Mouse (Mus musculus) layer of hippocampus, adult 18-20 months (tissue): ENCODE results near the gene Gp1bb. TPM values are rescaled to one million over a fixed set of nuclear protein-coding genes. Genes with fewer than 3 reads are reported as not detected.

Experiments used
- DNase-seq, 2 experiments: peaks; one replicate each; pipeline ENCODE4 v3.0.0; 2022; ENCODE audit warnings: low spot score in 2 of 2
- long read RNA-seq: library from polyadenylated mRNA; stranded (forward); transcript quantifications from one replicate; pipeline ENCODE4 v2.0.0, GENCODE M21; 2021
- total RNA-seq, 2 experiments: library from RNA; stranded (reverse); gene quantifications; 2 replicates each; pipeline ENCODE4 v1.2.3; 2021

The Gp1bb gene
- total RNA-seq: under 1 TPM in 1 of 2 experiments, not detected in 1; 0.97 TPM
- long read RNA-seq, transcript Gp1bb-201 (1 exons, 2,085 nt): major isoform, 25 of 25 reads
- long read RNA-seq, partial matches to known transcripts: 0 of 25 reads
- long read RNA-seq, other reads (novel, unspliced or antisense): 0 of 25 reads

DNA sequence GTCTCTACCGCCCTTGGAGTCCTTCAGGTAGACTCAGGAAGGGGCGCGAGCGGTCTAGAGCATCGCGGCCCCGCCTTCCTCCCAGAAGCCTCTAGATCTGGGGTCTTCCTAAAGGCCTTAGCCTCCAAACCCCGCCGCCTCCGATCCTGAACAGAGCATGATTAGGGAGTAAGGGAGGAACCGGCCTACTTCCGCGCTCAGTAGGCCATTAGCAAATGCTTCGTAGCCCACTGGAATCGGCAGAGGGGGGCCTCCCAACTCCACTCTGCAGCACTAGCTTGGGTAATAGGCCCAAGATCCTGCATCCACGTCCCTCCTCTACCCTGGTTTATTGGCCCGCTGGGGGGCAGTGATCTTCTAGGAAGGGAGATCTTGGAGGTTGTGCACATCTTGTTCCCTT lies at the start of gene Gp1bb:
Gene Gp1bb, minus strand, starts transcription at position 385 of the 400 bp plus-strand sequence.
- peak in 1 of 2 experiments; percentile 14 for DNase-seq

DNA sequence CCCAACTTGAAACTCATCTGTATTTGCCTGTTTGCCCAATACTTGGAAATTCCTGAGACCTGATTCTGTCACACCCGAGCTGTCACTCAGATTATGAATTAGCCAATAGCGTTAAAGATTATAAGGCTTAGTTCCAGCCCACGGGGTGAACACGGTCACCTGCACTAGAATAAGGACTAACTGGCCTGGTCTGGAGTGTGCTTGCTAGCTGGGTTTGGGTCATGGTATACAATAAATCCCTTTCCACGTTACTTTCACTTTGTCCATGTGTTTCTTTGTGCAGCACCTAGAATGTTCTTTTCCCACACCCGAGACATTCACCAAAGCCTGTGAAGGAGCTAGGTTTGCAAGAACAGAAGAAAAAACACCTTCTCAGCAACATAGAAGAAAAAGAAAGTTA lies 47.7 kb upstream of the Gp1bb start:
- DNase-seq: no peak

DNA sequence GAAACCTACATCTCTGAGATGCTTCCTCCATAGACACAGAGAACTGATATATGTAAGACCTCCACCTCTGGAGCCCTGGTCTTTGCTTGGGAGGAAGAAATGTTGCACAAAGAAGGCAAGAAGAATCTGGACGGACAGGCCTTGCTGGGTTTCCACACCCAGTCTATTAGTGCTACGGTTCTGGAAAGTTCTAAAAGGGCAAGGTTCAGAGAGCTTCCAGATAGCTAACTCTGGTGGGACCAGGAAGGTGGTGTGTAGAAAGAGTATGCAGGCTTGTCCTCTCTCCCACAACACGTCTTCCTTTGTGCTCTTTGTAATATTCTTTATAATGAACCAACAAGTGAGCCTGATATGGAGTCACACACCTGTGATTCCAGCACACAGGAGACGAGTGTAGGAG lies 36.4 kb upstream of the Gp1bb start:
- DNase-seq: no peak

DNA sequence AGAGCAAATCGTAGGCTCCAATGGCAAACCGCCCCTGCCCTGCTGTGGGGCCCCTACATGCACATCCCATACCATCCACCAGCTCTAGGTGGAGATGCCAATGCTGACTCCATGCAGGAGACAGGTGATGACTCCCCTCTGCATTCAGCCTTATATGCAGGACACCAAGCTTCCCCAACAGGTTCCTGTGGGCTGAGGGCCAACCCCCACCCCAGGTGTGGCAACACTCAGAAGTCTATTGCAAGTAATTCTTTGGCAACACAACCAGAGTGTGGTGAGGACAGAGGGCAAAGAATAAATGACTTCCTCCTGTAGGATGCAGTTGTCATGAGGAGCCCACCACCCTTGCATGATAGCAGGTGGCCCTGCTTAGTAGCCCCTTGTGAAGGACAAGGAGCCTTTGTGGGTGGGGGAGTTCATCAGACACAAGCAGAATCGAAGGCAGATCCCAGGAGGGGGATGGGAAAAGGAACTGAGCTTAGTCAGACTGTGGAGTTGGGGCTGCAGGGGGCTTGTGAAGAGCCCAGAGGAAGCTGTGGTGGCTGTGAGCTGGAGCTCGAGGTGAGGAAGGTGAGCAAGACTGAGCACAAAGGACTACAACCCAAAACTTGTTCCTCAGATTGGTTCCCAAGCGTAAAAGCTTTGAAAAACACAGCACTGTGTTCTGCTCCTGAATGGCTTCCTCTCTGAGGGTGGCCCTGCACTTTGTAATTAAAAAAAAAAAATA lies 33.3 kb upstream of the Gp1bb start:
- DNase-seq: no peak

- DNase-seq: no peak
These were observed 31.3 kb upstream of the Gp1bb start for GRCm38 (mm10) chr16:18653290-18654160.

- no peak for DNase-seq
These were observed 26.9 kb upstream of the Gp1bb start for GRCm38 (mm10) chr16:18649126-18649525.

DNA sequence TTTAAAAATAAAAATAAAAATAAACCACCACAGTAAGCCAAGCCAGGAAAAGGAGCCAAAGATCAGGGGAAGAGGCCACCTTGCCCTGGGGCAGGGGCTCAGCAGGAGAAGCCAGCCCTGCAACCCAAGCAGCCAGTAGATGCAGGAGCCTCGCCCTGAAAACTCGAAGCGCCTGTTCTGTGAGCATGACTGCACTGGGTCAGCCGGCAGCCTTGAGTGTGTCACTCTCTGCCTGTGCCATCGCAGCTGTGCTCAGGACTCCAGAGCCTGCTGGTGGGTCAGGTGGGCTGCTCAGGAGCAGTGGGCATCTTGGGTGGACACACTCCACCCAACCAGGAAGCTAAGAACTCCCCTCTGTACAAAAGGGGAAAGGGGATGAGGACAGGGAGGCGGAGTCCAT lies 23.1 kb upstream of the Gp1bb start:
- no peak for DNase-seq

GRCm38 (mm10) chr16:18644485-18644884 lies 22.3 kb upstream of the Gp1bb start:
- no peak for DNase-seq

DNA sequence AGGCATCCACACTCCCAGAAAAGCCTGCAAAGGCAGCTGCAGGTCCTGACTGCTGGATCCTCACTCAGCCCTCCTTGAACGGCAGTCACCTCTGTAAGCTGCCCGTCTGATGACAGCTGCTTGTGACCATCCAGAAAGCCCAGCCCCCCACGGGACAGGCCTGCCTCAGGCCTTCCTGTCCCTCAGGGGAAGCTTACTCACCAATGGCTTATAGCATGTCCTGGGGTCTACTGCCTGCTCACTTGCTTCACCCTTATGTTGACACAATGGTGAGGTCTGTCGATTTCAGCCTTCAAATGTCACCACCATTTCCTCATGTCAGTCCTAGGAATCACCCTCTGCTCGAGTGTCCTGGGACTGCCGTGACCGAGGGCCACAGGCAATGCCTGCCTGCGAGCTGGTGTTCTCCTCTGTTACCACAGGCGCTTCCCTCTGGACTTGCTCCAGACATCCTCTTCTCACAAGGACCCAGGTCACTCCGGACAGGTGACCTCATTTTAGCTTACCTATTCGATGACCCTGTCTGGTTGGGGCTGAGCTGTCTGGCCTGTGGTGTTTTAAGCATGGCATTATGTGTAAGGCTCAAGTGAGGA lies 21.3 kb upstream of the Gp1bb start:
- DNase-seq: no peak

DNA sequence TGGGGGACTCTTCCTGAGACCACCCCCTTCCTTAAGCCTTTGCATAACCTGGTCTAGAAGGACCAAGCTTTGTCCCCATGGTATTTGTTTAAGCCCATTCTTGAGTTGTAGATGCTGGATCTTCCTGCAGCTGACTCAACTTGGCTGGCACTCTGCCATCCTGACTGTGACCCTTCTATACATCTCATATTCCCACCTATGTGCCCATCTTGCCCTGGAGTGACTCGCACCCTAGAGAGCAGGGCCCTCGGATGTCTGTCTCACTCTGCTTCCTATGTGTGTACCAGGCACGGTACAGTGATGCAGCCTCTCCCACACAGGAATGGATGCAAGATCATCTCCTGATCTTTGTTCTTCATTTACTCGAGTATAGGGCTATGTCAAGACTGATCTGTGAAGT lies 20.7 kb upstream of the Gp1bb start:
- DNase-seq: no peak

- peak in 1 of 2 experiments; percentile 37 for DNase-seq
These were observed 20.1 kb upstream of the Gp1bb start for GRCm38 (mm10) chr16:18642291-18642690.

GRCm38 (mm10) chr16:18639382-18639929 lies 17.3 kb upstream of the Gp1bb start:
- no peak for DNase-seq

- no peak for DNase-seq
These were observed 16.2 kb upstream of the Gp1bb start for GRCm38 (mm10) chr16:18638396-18638795.

DNA sequence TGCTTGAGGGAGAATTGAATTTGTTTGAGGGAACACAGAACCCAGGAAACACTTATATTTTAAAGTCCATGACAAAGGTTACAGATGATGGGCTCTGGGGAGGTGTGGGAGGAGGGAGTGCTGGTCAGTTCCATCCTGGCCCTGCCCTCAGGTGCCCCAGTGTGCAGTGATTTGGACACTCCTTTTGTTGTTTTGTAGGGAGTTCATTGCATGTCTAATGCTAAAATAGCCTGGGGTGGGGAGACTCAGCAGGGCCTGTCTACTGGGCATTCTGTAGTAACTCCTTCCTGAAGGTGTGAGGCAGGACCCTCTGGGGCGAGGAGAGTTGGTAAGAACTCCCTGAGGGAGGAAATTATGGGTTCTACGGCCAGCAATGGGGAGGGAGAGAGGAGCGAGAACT lies 14.6 kb upstream of the Gp1bb start:
- DNase-seq: no peak

GRCm38 (mm10) chr16:18636401-18636800 lies 14.2 kb upstream of the Gp1bb start:
- DNase-seq: no peak

GRCm38 (mm10) chr16:18633333-18633732 lies 11.1 kb upstream of the Gp1bb start:
- no peak for DNase-seq

DNA sequence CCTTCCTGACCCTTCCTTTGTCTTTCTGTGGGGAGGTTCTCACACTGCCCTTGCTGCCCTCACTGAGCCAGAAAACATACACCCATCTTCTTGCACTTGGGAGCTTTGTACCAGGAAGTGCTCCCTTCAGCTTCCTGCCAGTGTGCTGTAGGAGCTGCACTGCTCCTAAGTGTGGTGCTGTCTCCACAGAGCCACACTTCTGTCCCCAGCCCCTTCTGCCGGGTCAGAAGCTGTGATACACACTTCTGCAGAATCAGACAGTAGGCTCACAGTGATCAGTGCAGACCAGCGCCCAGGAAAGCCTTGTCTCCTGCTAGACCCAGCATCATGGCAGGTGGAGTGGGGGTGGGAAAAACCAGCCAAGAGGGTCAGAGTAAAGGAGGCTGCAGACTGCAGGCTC lies 10.6 kb upstream of the Gp1bb start:
- DNase-seq: no peak

- peak in 1 of 2 experiments; percentile 39 for DNase-seq
These were observed 9.9 kb upstream of the Gp1bb start for GRCm38 (mm10) chr16:18632059-18632458.

DNA sequence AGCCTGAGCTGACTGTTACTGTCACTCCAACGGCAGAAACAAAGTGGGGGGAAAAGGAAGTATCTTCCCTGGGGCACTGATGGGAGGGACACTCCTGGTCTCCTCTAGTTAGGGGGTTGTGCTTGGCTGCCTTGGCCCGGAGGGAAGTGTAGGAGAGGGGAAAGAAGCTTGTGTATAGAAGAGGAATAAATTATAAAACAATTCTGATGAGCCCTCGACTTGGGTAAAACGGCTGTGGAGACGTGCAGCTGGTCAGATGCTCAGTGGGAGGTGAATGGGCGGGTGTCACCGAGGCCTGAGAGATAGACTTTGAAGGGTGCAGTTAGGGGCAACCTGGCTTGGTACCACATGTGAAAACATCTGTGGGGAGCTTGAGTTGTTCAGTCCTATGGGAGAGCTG lies 8.9 kb upstream of the Gp1bb start:
- no peak for DNase-seq

GRCm38 (mm10) chr16:18630291-18630690 lies 8.1 kb upstream of the Gp1bb start:
- DNase-seq: no peak
